Mouse (Mus musculus) heart, embryonic 12.5 days (tissue): Measurements from ENCODE around the gene Gm11237. TPM values are rescaled to one million over a fixed set of nuclear protein-coding genes. Genes with fewer than 3 reads are reported as not detected.
"Not testable (repeated sequence)": the region's sequence is repeated elsewhere in the genome, so short reads cannot be mapped to it uniquely, and the experiment has no call there.

Source experiments
- ATAC-seq: fragments of 200-750 bp; cut with Nextera tagmentation; 2 replicates; pipeline ENCODE4 v1.8.0; 2017; ENCODE audit warnings: moderate TSS enrichment, moderate library complexity; ENCODE audit not compliant: insufficient number of reproducible peaks, low FRiP score
- H3K27ac ChIP-seq: fragments of 300-500 bp; sonication (generic); 2 replicates; pipeline ENCODE4 v1.5.1; 2016; ENCODE audit warnings: mild to moderate bottlenecking, moderate library complexity; ENCODE audit not compliant: poor library complexity, severe bottlenecking
- H3K27me3 ChIP-seq: fragments of 300-500 bp; sonication (generic); replicated peaks from 2 replicates; pipeline ENCODE4 v1.6.1; 2016; ENCODE audit warnings: mild to moderate bottlenecking, moderate library complexity
- H3K36me3 ChIP-seq: fragments of 300-500 bp; sonication (generic); 2 replicates; pipeline ENCODE4 v1.6.1; 2016; ENCODE audit warnings: mild to moderate bottlenecking, moderate library complexity
- H3K4me1 ChIP-seq: fragments of 300-500 bp; sonication (generic); replicated peaks from 2 replicates; pipeline ENCODE4 v1.6.1; 2016; ENCODE audit warnings: mild to moderate bottlenecking
- H3K4me2 ChIP-seq: fragments of 300-500 bp; sonication (generic); 2 replicates; pipeline ENCODE4 v1.6.1; 2016; ENCODE audit warnings: mild to moderate bottlenecking, moderate library complexity
- H3K4me3 ChIP-seq: fragments of 300-500 bp; sonication (generic); 2 replicates; pipeline ENCODE4 v1.5.1; 2016; ENCODE audit warnings: mild to moderate bottlenecking
- H3K9ac ChIP-seq: fragments of 300-500 bp; sonication (generic); 2 replicates; pipeline ENCODE4 v1.6.1; 2016; ENCODE audit warnings: mild to moderate bottlenecking, moderate library complexity
- H3K9me3 ChIP-seq: fragments of 300-500 bp; sonication (generic); replicated peaks from 2 replicates; pipeline ENCODE4 v1.6.1; 2016; ENCODE audit warnings: mild to moderate bottlenecking, moderate library complexity
- WGBS: fragments of 180-500 bp; shearing (Covaris S2); methylation state at CpG from one replicate; pipeline ENCODE4 v1.1.7; 2016; 5-methylcytosine and 5-hydroxymethylcytosine counted together
- polyA plus RNA-seq: library from polyadenylated mRNA; unstranded; fragments of >200 nt; fragmentation: Nextera tagmentation; extraction: Ambion mirVana; gene quantifications from 2 replicates; pipeline ENCODE4 v1.2.1, GENCODE M21; 2016

Gene Gm11237
- not detected in 2 replicates for polyA plus RNA-seq

DNA sequence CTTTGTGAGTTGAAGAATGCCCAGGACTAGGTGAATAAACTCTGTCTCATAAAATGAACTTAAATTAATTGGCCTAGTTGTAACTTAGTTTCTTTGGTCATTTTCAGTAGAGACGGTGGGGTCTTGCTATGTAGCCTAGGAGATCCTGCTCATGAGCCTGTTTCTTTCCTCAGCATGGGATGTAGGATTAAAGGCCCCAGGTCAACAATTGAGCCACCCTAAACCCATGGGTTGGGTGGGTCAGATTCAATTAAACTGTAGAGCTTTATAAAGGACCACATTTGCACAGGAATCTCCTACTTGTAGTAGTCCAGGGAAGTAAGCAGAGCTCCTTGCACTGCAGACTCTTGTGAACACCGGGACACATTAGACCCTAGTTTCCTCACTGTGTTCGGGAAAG is at the start of gene Gm11237:
Gene Gm11237, plus strand, starts transcription at position 301 of the 400 bp plus-strand sequence.
- ATAC-seq, H3K4me1 ChIP-seq, H3K27me3 ChIP-seq, H3K4me3 ChIP-seq, H3K4me2 ChIP-seq, H3K9ac ChIP-seq, H3K9me3 ChIP-seq, H3K27ac ChIP-seq, H3K36me3 ChIP-seq: not testable (repeated sequence)
- no CpG with 5 or more reads among the region's 3 CpGs for WGBS

DNA sequence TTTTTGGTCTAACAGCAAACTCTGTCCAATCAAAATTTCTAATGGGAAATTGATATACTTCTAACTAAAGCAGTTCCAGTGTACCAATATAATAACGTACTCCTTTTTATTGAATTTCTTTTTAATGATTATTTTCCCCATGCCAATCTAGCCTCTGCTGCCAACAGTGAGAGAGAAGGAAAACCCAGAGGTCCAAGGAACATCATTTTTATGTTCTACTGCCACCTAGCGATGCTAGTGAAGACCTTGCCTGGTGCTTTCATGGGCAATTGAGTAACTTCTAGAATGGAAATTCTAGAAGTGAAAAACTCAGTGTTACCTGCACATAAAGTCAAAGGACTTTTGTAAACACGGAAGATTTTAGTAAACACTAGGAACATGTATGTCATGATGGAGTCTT is 23.5 kb upstream of the Gm11237 start:
- 9% methylated on average over 3 of the region's 3 CpGs for WGBS
- Histone ChIP-seq H3K4me3 (no peak overlapping the region), H3K4me2 (no peak overlapping the region), H3K27ac (no peak overlapping the region), H3K4me1 (no peaks in the 10 kb centered on the region), H3K9ac (no peak overlapping the region), H3K9me3 (no peaks in the 10 kb centered on the region), H3K36me3 (no peaks in the 10 kb centered on the region), H3K27me3 (no peaks in the 10 kb centered on the region)
- ATAC-seq = no peak

DNA sequence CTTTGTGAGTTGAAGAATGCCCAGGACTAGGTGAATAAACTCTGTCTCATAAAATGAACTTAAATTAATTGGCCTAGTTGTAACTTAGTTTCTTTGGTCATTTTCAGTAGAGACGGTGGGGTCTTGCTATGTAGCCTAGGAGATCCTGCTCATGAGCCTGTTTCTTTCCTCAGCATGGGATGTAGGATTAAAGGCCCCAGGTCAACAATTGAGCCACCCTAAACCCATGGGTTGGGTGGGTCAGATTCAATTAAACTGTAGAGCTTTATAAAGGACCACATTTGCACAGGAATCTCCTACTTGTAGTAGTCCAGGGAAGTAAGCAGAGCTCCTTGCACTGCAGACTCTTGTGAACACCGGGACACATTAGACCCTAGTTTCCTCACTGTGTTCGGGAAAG is 15.2 kb upstream of the Gm11237 start, which contains the start of gene Gm11238:
Gene Gm11238, plus strand, starts transcription at position 301 of the 400 bp plus-strand sequence.
- H3K4me2 ChIP-seq, H3K4me1 ChIP-seq, H3K9me3 ChIP-seq, H3K36me3 ChIP-seq, H3K4me3 ChIP-seq, H3K9ac ChIP-seq, H3K27ac ChIP-seq, ATAC-seq, H3K27me3 ChIP-seq: not testable (repeated sequence)
- WGBS = no CpG with 5 or more reads among the region's 3 CpGs

DNA sequence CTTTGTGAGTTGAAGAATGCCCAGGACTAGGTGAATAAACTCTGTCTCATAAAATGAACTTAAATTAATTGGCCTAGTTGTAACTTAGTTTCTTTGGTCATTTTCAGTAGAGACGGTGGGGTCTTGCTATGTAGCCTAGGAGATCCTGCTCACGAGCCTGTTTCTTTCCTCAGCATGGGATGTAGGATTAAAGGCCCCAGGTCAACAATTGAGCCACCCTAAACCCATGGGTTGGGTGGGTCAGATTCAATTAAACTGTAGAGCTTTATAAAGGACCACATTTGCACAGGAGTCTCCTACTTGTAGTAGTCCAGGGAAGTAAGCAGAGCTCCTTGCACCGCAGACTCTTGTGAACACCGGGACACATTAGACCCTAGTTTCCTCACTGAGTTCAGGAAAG is 15.0 kb downstream of the Gm11237 start, which contains the start of gene Gm11236:
Gene Gm11236, plus strand, starts transcription at position 301 of the 400 bp plus-strand sequence.
- not testable (repeated sequence) for H3K36me3 ChIP-seq, H3K4me2 ChIP-seq, H3K9me3 ChIP-seq, ATAC-seq, H3K4me1 ChIP-seq, H3K9ac ChIP-seq, H3K27me3 ChIP-seq, H3K27ac ChIP-seq, H3K4me3 ChIP-seq
- no CpG with 5 or more reads among the region's 4 CpGs for WGBS

DNA sequence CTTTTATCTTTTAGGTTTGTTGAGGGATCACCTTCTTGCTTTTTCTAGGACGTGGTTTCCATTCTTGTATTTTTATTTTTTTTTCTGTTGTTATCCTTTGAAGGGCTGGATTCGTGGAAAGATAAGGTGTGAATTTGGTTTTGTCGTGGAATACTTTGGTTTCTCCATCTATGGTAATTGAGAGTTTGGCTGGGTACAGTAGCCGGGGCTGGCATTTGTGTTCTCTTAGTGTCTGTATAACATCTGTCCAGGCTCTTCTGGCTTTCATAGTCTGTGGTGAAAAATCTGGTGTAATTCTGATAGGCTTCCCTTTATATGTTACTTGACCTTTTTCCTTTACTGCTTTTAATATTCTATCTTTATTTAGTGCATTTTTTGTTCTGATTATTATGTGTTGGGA is 39.1 kb downstream of the Gm11237 start:
- 72% methylated on average over 4 of the region's 4 CpGs for WGBS

DNA sequence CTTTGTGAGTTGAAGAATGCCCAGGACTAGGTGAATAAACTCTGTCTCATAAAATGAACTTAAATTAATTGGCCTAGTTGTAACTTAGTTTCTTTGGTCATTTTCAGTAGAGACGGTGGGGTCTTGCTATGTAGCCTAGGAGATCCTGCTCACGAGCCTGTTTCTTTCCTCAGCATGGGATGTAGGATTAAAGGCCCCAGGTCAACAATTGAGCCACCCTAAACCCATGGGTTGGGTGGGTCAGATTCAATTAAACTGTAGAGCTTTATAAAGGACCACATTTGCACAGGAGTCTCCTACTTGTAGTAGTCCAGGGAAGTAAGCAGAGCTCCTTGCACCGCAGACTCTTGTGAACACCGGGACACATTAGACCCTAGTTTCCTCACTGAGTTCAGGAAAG is 45.3 kb downstream of the Gm11237 start, which contains the start of gene Gm11239:
Gene Gm11239, plus strand, starts transcription at position 301 of the 400 bp plus-strand sequence.
- not testable (repeated sequence) for H3K4me3 ChIP-seq, H3K9me3 ChIP-seq, H3K27ac ChIP-seq, H3K4me2 ChIP-seq, H3K4me1 ChIP-seq, H3K9ac ChIP-seq, H3K27me3 ChIP-seq, ATAC-seq, H3K36me3 ChIP-seq
- no CpG with 5 or more reads among the region's 4 CpGs for WGBS

More for the DNA sequence above, 39.1 kb downstream of the Gm11237 start:
- not testable (repeated sequence) for H3K36me3 ChIP-seq, H3K4me3 ChIP-seq, ATAC-seq, H3K4me2 ChIP-seq, H3K27me3 ChIP-seq, H3K27ac ChIP-seq, H3K9ac ChIP-seq, H3K9me3 ChIP-seq, H3K4me1 ChIP-seq

Other genes with a start within 250 kb of the Gm11237 start
- gene Gm11487, start 217.9 kb upstream of the Gm11237 start, polyA plus RNA-seq = not detected in 2 replicates
- not detected in 2 replicates for gene Gm11238, start 15.1 kb upstream of the Gm11237 start, polyA plus RNA-seq
- not detected in 2 replicates for gene Gm11236, start 15.1 kb downstream of the Gm11237 start, polyA plus RNA-seq
- not detected in 2 replicates for gene Gm11239, start 45.4 kb downstream of the Gm11237 start, polyA plus RNA-seq
- not detected in 2 replicates for gene Gm428, start 60.5 kb downstream of the Gm11237 start, polyA plus RNA-seq
- 0.44 and 0.65 TPM in 2 replicates for gene Rasef, start 168.0 kb downstream of the Gm11237 start, polyA plus RNA-seq